Mouse (Mus musculus) liver, postnatal 0 days (tissue): Measurements from ENCODE around the gene Aoc2. TPM values are rescaled to one million over a fixed set of nuclear protein-coding genes. Genes with fewer than 3 reads are reported as not detected.
A peak's percentile ranks its signal among the peaks of the same experiment; 100 is the strongest.

Experiments used
- ATAC-seq: fragments of 200-750 bp; cut with Nextera tagmentation; 2 replicates; pipeline ENCODE4 v1.8.0; 2017; ENCODE audit warnings: mild to moderate bottlenecking, moderate library complexity
- DNase-seq: peaks from one replicate; pipeline ENCODE4 v3.0.0-alpha.2; 2016
- H3K27ac ChIP-seq: fragments of 300-500 bp; sonication (generic); 2 replicates; pipeline ENCODE4 v1.5.1; 2014; ENCODE audit warnings: antibody characterized with exemption, moderate library complexity, mild to moderate bottlenecking, low read depth
- H3K27me3 ChIP-seq: fragments of 300-500 bp; sonication (generic); 2 replicates; pipeline ENCODE4 v1.6.1; 2014; ENCODE audit warnings: low read length, control low read depth, mixed read lengths; ENCODE audit not compliant: insufficient read depth
- H3K36me3 ChIP-seq: fragments of 300-500 bp; sonication (generic); replicated peaks from 2 replicates; pipeline ENCODE4 v1.6.1; 2014; ENCODE audit warnings: mild to moderate bottlenecking, control low read depth, low read length, moderate library complexity, mixed read lengths; ENCODE audit not compliant: insufficient read depth
- H3K4me1 ChIP-seq: fragments of 300-500 bp; sonication (generic); 2 replicates; pipeline ENCODE4 v1.6.1; 2014; ENCODE audit warnings: antibody characterized with exemption, mild to moderate bottlenecking, control low read depth; ENCODE audit not compliant: insufficient read depth
- H3K4me2 ChIP-seq: fragments of 300-500 bp; sonication (generic); 2 replicates; pipeline ENCODE4 v1.6.1; 2014; ENCODE audit warnings: low read depth, mild to moderate bottlenecking, low read length, moderate library complexity, mixed read lengths
- H3K4me3 ChIP-seq: fragments of 300-500 bp; sonication (generic); 2 replicates; pipeline ENCODE4 v1.5.1; 2014; ENCODE audit warnings: low read depth, low read length
- H3K9ac ChIP-seq: fragments of 300-500 bp; sonication (generic); replicated peaks from 2 replicates; pipeline ENCODE4 v1.6.1; 2014; ENCODE audit warnings: mild to moderate bottlenecking, moderate library complexity
- H3K9me3 ChIP-seq: fragments of 300-500 bp; sonication (generic); 2 replicates; pipeline ENCODE4 v1.6.1; 2016; ENCODE audit warnings: mild to moderate bottlenecking, control low read depth, low read length, mixed read lengths
- CTCF ChIP-seq: sonication (generic); IDR thresholded peaks from 2 replicates; pipeline ENCODE4 v1.5.1; 2016; ENCODE audit warnings: antibody characterized with exemption, low read depth
- EP300 ChIP-seq: IDR thresholded peaks from 2 replicates; pipeline ENCODE4 v1.6.1; 2016; ENCODE audit warnings: antibody characterized with exemption, low read depth, mild to moderate bottlenecking
- WGBS: fragments of 180-500 bp; shearing (Covaris S2); extraction: QIAGEN DNeasy Blood & Tissue Kit; methylation state at CpG from one replicate; pipeline ENCODE4 v1.1.7; 2014; ENCODE audit not compliant: insufficient replicate concordance; 5-methylcytosine and 5-hydroxymethylcytosine counted together
- polyA plus RNA-seq: library from polyadenylated mRNA; unstranded; fragments of >200 nt; fragmentation: Nextera tagmentation; extraction: Ambion mirVana; gene quantifications from 2 replicates; pipeline ENCODE4 v1.2.1, GENCODE M21; 2015

Aoc2 gene
- polyA plus RNA-seq, 1 experiment from 2014 or later = 0.60 TPM

GRCm38 (mm10) chr11:101334023-101334422 lies 9.2 kb downstream of the Aoc2 start:
- Histone ChIP-seq H3K4me1 (peaks cover 10% of the 10 kb centered on the region; the same call in 1 of the 2 replicates), H3K9ac (no peak overlapping the region), H3K27ac (no peak overlapping the region), H3K27me3 (no peaks in the 10 kb centered on the region), H3K4me2 (no peak overlapping the region), H3K36me3 (no peaks in the 10 kb centered on the region), H3K9me3 (no peaks in the 10 kb centered on the region), H3K4me3 (no peak overlapping the region)
- ATAC-seq = no peak
- DNase-seq = no peak
- WGBS = 65% methylated on average over 10 of the region's 10 CpGs
- no peak for TF ChIP-seq EP300
- no peak for TF ChIP-seq CTCF

- H3K9ac ChIP-seq = no peak overlapping the region
Measured at GRCm38 (mm10) chr11:101334516-101334915, 9.7 kb downstream of the Aoc2 start.

GRCm38 (mm10) chr11:101335685-101336084 lies 10.8 kb downstream of the Aoc2 start:
- Histone ChIP-seq H3K4me2 (no peak overlapping the region), H3K27me3 (no peaks in the 10 kb centered on the region), H3K36me3 (no peaks in the 10 kb centered on the region), H3K9ac (no peak overlapping the region), H3K4me1 (peaks cover 10% of the 10 kb centered on the region; the same call in 1 of the 2 replicates), H3K27ac (no peak overlapping the region), H3K4me3 (no peak overlapping the region), H3K9me3 (no peaks in the 10 kb centered on the region)
- TF ChIP-seq EP300 (no peak), CTCF (peak; percentile 38)
- ATAC-seq (no peak), DNase-seq (no peak)
- WGBS = 86% methylated on average over 9 of the region's 9 CpGs

More at GRCm38 (mm10) chr11:101334516-101334915, 9.7 kb downstream of the Aoc2 start:
- 26% methylated on average over 6 of the region's 6 CpGs for WGBS
- no peak overlapping the region for H3K4me3 ChIP-seq
- H3K4me1 ChIP-seq = peaks cover 10% of the 10 kb centered on the region; the same call in 1 of the 2 replicates
- no peak for DNase-seq
- H3K4me2 ChIP-seq = no peak overlapping the region
- no peak overlapping the region for H3K27ac ChIP-seq
- no peaks in the 10 kb centered on the region for H3K27me3 ChIP-seq
- TF ChIP-seq CTCF (no peak), EP300 (no peak)
- no peak for ATAC-seq
- H3K9me3 ChIP-seq = no peaks in the 10 kb centered on the region
- no peaks in the 10 kb centered on the region for H3K36me3 ChIP-seq

GRCm38 (mm10) chr11:101338123-101338760 lies 13.4 kb downstream of the Aoc2 start:
- TF ChIP-seq CTCF (no peak), EP300 (no peak)
- no peaks in the 10 kb centered on the region for H3K27me3 ChIP-seq
- peak overlapping the region; percentile 58 for H3K4me2 ChIP-seq
- DNase-seq (no peak), ATAC-seq (peak; percentile 72)
- no peaks in the 10 kb centered on the region for H3K36me3 ChIP-seq
- no peak overlapping the region for H3K4me3 ChIP-seq
- 6% methylated on average over 9 of the region's 9 CpGs for WGBS
- peaks cover 10% of the 10 kb centered on the region; the same call in 1 of the 2 replicates for H3K4me1 ChIP-seq
- no peak overlapping the region for H3K9ac ChIP-seq
- no peak overlapping the region for H3K27ac ChIP-seq
- H3K9me3 ChIP-seq = no peaks in the 10 kb centered on the region

GRCm38 (mm10) chr11:101347083-101347775 lies 22.4 kb downstream of the Aoc2 start:
- no peak for DNase-seq
- Histone ChIP-seq H3K4me3 (no peak overlapping the region), H3K9ac (no peak overlapping the region), H3K27ac (no peak overlapping the region), H3K9me3 (no peaks in the 10 kb centered on the region), H3K4me2 (no peak overlapping the region), H3K27me3 (no peaks in the 10 kb centered on the region), H3K4me1 (0 out of 2 replicates have a peak, but pooled peaks cover 3% of the 10 kb centered on the region), H3K36me3 (no peaks in the 10 kb centered on the region)
- WGBS = 73% methylated on average over 10 of the region's 10 CpGs
- TF ChIP-seq EP300 (no peak), CTCF (peak; percentile 26; the same call in 1 of the 2 replicates)
- no peak for ATAC-seq

GRCm38 (mm10) chr11:101348774-101349173 lies 23.9 kb downstream of the Aoc2 start:
- H3K36me3 ChIP-seq = no peaks in the 10 kb centered on the region
- H3K9ac ChIP-seq = no peak overlapping the region
- no peak overlapping the region for H3K27ac ChIP-seq
- no peak overlapping the region for H3K4me3 ChIP-seq
- ATAC-seq = no peak
- no peak for DNase-seq
- H3K27me3 ChIP-seq = no peaks in the 10 kb centered on the region
- H3K4me1 ChIP-seq = 0 out of 2 replicates have a peak, but pooled peaks cover 3% of the 10 kb centered on the region
- no peaks in the 10 kb centered on the region for H3K9me3 ChIP-seq
- WGBS = 78% methylated on average over 7 of the region's 7 CpGs
- H3K4me2 ChIP-seq = no peak overlapping the region
- TF ChIP-seq CTCF (no peak), EP300 (no peak)
